Mouse (Mus musculus) forebrain, embryonic 10.5 days (tissue): ENCODE measurements around the gene Vamp2. TPM values are rescaled to one million over a fixed set of nuclear protein-coding genes. Genes with fewer than 3 reads are reported as not detected.

Experiments used
- DNase-seq: peaks from one replicate; pipeline ENCODE4 v3.0.0-alpha.2; 2017; ENCODE audit warnings: low spot score; ENCODE audit errors: extremely low spot score
- H3K27ac ChIP-seq: fragments of 300-500 bp; sonication (generic); 2 replicates; pipeline ENCODE4 v1.5.1; 2016; ENCODE audit warnings: mild to moderate bottlenecking
- H3K27me3 ChIP-seq: fragments of 300-500 bp; sonication (generic); 2 replicates; pipeline ENCODE4 v1.6.1; 2016; ENCODE audit warnings: mild to moderate bottlenecking; ENCODE audit not compliant: poor library complexity, severe bottlenecking
- H3K36me3 ChIP-seq: fragments of 300-500 bp; sonication (generic); replicated peaks from 2 replicates; pipeline ENCODE4 v1.6.1; 2016; ENCODE audit warnings: mild to moderate bottlenecking, moderate library complexity
- H3K4me1 ChIP-seq: fragments of 300-500 bp; sonication (generic); 2 replicates; pipeline ENCODE4 v1.6.1; 2016
- H3K4me3 ChIP-seq: fragments of 300-500 bp; sonication (generic); 2 replicates; pipeline ENCODE4 v1.5.1; 2016; ENCODE audit warnings: mild to moderate bottlenecking, moderate library complexity
- H3K9me3 ChIP-seq: fragments of 300-500 bp; sonication (generic); 2 replicates; pipeline ENCODE4 v1.6.1; 2016; ENCODE audit warnings: mild to moderate bottlenecking, moderate library complexity
- WGBS: fragments of 180-500 bp; shearing (Covaris S2); methylation state at CpG from one replicate; pipeline ENCODE4 v1.1.7; 2016; 5-methylcytosine and 5-hydroxymethylcytosine counted together
- polyA plus RNA-seq: library from polyadenylated mRNA; unstranded; fragments of >200 nt; fragmentation: Nextera tagmentation; extraction: Ambion mirVana; gene quantifications from 2 replicates; pipeline ENCODE4 v1.2.1, GENCODE M21; 2016

Vamp2 gene
- polyA plus RNA-seq, 1 experiment from 2014 or later = 57.6 TPM

- H3K27ac ChIP-seq = peak within 1 kb of the TSS; percentile 35
- WGBS = 2% methylated on average over 27 of the region's 27 CpGs
- no peaks in the 10 kb centered on the region for H3K9me3 ChIP-seq
- H3K36me3 ChIP-seq = no peaks in the 10 kb centered on the region
- peak; percentile 65 for DNase-seq
- peaks cover 52% of the 10 kb centered on the region for H3K27me3 ChIP-seq
- peak within 1 kb of the TSS; percentile 84 for H3K4me3 ChIP-seq
- H3K4me1 ChIP-seq = peaks cover 65% of the 10 kb centered on the region
Observed at GRCm38 (mm10) chr11:69120221-69121000, 32.1 kb downstream of the Vamp2 start, which contains the start of gene Hes7. Gene Hes7 (plus strand): TSS chr11:69120404.

- H3K27ac ChIP-seq = peak overlapping the region; percentile 31; the same call in 1 of the 2 replicates
- H3K4me1 ChIP-seq = peaks cover 73% of the 10 kb centered on the region
- peaks cover 47% of the 10 kb centered on the region for H3K27me3 ChIP-seq
- DNase-seq = peak; percentile 57
- under 1% methylated on average over 33 of the region's 33 CpGs for WGBS
- peak overlapping the region; percentile 84 for H3K4me3 ChIP-seq
- H3K36me3 ChIP-seq = no peaks in the 10 kb centered on the region
- H3K9me3 ChIP-seq = no peaks in the 10 kb centered on the region
Observed at GRCm38 (mm10) chr11:69121001-69121740, 32.9 kb downstream of the Vamp2 start.

GRCm38 (mm10) chr11:69121741-69122335, 33.5 kb downstream of the Vamp2 start:
- Histone ChIP-seq H3K4me3 (peak overlapping the region; percentile 84), H3K27ac (peak overlapping the region; percentile 82), H3K9me3 (no peaks in the 10 kb centered on the region), H3K36me3 (no peaks in the 10 kb centered on the region), H3K4me1 (peaks cover 77% of the 10 kb centered on the region), H3K27me3 (peaks cover 47% of the 10 kb centered on the region)
- no peak for DNase-seq
- under 1% methylated on average over 32 of the region's 32 CpGs for whole genome bisulfite sequencing

- peak; percentile 89 for DNase-seq
- Histone ChIP-seq H3K27ac (peak within 1 kb of the TSS; percentile 82), H3K9me3 (no peaks in the 10 kb centered on the region), H3K36me3 (no peaks in the 10 kb centered on the region), H3K27me3 (peaks cover 47% of the 10 kb centered on the region), H3K4me3 (peak within 1 kb of the TSS; percentile 84), H3K4me1 (peaks cover 71% of the 10 kb centered on the region)
- under 1% methylated on average over 66 of the region's 66 CpGs for WGBS
Observed at GRCm38 (mm10) chr11:69122336-69122951, 34.2 kb downstream of the Vamp2 start, which contains the start of gene 9130213A22Rik. Gene 9130213A22Rik (minus strand): TSS chr11:69122589.

GRCm38 (mm10) chr11:69123056-69123692, 34.9 kb downstream of the Vamp2 start:
- Histone ChIP-seq H3K27ac (peak overlapping the region; percentile 82), H3K4me3 (peak overlapping the region; percentile 84), H3K27me3 (peaks cover 54% of the 10 kb centered on the region), H3K9me3 (no peaks in the 10 kb centered on the region), H3K36me3 (no peaks in the 10 kb centered on the region), H3K4me1 (peaks cover 63% of the 10 kb centered on the region)
- under 1% methylated on average over 29 of the region's 29 CpGs for WGBS
- DNase-seq = peak; percentile 94

- Histone ChIP-seq H3K4me3 (peak overlapping the region; percentile 84), H3K27ac (peak overlapping the region; percentile 66), H3K9me3 (no peaks in the 10 kb centered on the region), H3K36me3 (no peaks in the 10 kb centered on the region), H3K27me3 (peaks cover 58% of the 10 kb centered on the region), H3K4me1 (peaks cover 59% of the 10 kb centered on the region)
- WGBS = under 1% methylated on average over 31 of the region's 31 CpGs
- DNase-seq = peak; percentile 95
Observed at GRCm38 (mm10) chr11:69123693-69124497, 35.6 kb downstream of the Vamp2 start.

GRCm38 (mm10) chr11:69124498-69124847, 36.2 kb downstream of the Vamp2 start:
- peak; percentile 57 for DNase-seq
- H3K4me1 ChIP-seq = peaks cover 53% of the 10 kb centered on the region
- peaks cover 59% of the 10 kb centered on the region for H3K27me3 ChIP-seq
- 0% methylated on average over 3 of the region's 3 CpGs for WGBS
- no peaks in the 10 kb centered on the region for H3K9me3 ChIP-seq
- peak overlapping the region; percentile 84 for H3K4me3 ChIP-seq
- H3K27ac ChIP-seq = no peak overlapping the region
- no peaks in the 10 kb centered on the region for H3K36me3 ChIP-seq

- H3K4me1 ChIP-seq = peaks cover 45% of the 10 kb centered on the region
- DNase-seq = peak; percentile 80
- H3K27ac ChIP-seq = peak overlapping the region; percentile 64
- H3K4me3 ChIP-seq = peak overlapping the region; percentile 84
- WGBS = under 1% methylated on average over 24 of the region's 24 CpGs
- peaks cover 57% of the 10 kb centered on the region for H3K27me3 ChIP-seq
- no peaks in the 10 kb centered on the region for H3K36me3 ChIP-seq
- no peaks in the 10 kb centered on the region for H3K9me3 ChIP-seq
Observed at GRCm38 (mm10) chr11:69125041-69125851, 37.0 kb downstream of the Vamp2 start.

- no peaks in the 10 kb centered on the region for H3K36me3 ChIP-seq
- H3K4me1 ChIP-seq = peaks cover 41% of the 10 kb centered on the region
- peak within 1 kb of the TSS; percentile 64 for H3K27ac ChIP-seq
- H3K27me3 ChIP-seq = peaks cover 53% of the 10 kb centered on the region
- DNase-seq = no peak
- 1% methylated on average over 3 of the region's 3 CpGs for WGBS
- no peaks in the 10 kb centered on the region for H3K9me3 ChIP-seq
- peak within 1 kb of the TSS; percentile 84 for H3K4me3 ChIP-seq
Observed at GRCm38 (mm10) chr11:69125852-69125918, 37.4 kb downstream of the Vamp2 start, which contains the start of gene Aloxe3. Gene Aloxe3 (plus strand): TSS chr11:69125896.

GRCm38 (mm10) chr11:69125919-69126705, 37.8 kb downstream of the Vamp2 start:
- H3K4me1 ChIP-seq = peaks cover 36% of the 10 kb centered on the region
- H3K27me3 ChIP-seq = peaks cover 49% of the 10 kb centered on the region
- DNase-seq = no peak
- WGBS = 12% methylated on average over 20 of the region's 20 CpGs
- H3K27ac ChIP-seq = no peak overlapping the region
- H3K4me3 ChIP-seq = peak overlapping the region; percentile 84
- no peaks in the 10 kb centered on the region for H3K36me3 ChIP-seq
- no peaks in the 10 kb centered on the region for H3K9me3 ChIP-seq

GRCm38 (mm10) chr11:69126706-69127095, 38.4 kb downstream of the Vamp2 start:
- H3K4me3 ChIP-seq = peak overlapping the region; percentile 84
- DNase-seq = no peak

More at GRCm38 (mm10) chr11:69126706-69127095, 38.4 kb downstream of the Vamp2 start:
- peaks cover 49% of the 10 kb centered on the region for H3K27me3 ChIP-seq
- peaks cover 31% of the 10 kb centered on the region for H3K4me1 ChIP-seq
- H3K27ac ChIP-seq = no peak overlapping the region
- 53% methylated on average over 2 of the region's 2 CpGs for WGBS
- H3K9me3 ChIP-seq = no peaks in the 10 kb centered on the region
- no peaks in the 10 kb centered on the region for H3K36me3 ChIP-seq
